Mouse (Mus musculus): ENCODE results near the gene Yipf7. TPM values are rescaled to one million over a fixed set of nuclear protein-coding genes. Genes with fewer than 3 reads are reported as not detected.

Yipf7 gene
- polyA plus RNA-seq, 1 experiment: 0.77 TPM

- H3K4me2 ChIP-seq (ENCODE audit: low read depth): no peak overlapping the region
- no peak overlapping the region for H3ac ChIP-seq (ENCODE audit: control insufficient read depth, insufficient read length)
- H3K27me3 ChIP-seq (ENCODE audit: control insufficient read depth, insufficient read depth, insufficient read length): no peaks in the 10 kb centered on the region
- no peak overlapping the region for H3K4me3 ChIP-seq
- H3K36me3 ChIP-seq (ENCODE audit: control insufficient read depth, insufficient read depth): no peaks in the 10 kb centered on the region
- H3K79me2 ChIP-seq (ENCODE audit: control insufficient read depth, insufficient read depth): no peaks in the 10 kb centered on the region
- TF ChIP-seq MYOD1 (IDR thresholded peaks at IDR 0.05; ENCODE audit: control insufficient read depth in 1 of 3, insufficient read length in 2 of 3, low read depth in 2 of 3) (no peak), POLR2AphosphoS2 (IDR thresholded peaks at IDR 0.05; ENCODE audit: insufficient read length, low read depth) (no peak), TCF3 (IDR thresholded peaks at IDR 0.05; ENCODE audit: insufficient read length, low read depth) (no peak), REST (IDR thresholded peaks at IDR 0.05; ENCODE audit: insufficient read depth, insufficient read length) (no peak), MAX (IDR thresholded peaks at IDR 0.05; ENCODE audit: low read depth) (no peak), POLR2A (IDR thresholded peaks at IDR 0.05; ENCODE audit: insufficient read length, low read depth) (no peak), CEBPB (IDR thresholded peaks at IDR 0.05; ENCODE audit: insufficient read depth, poor library complexity, severe bottlenecking) (no peak), MYOG (IDR thresholded peaks at IDR 0.05; ENCODE audit: control insufficient read depth in 1 of 3, insufficient read depth in 1 of 3, insufficient read length in 2 of 3, low read depth in 2 of 3) (no peak), E2F4 (IDR thresholded peaks at IDR 0.05; ENCODE audit: insufficient read depth) (no peak)
These were observed 30.8 kb downstream of the Yipf7 start for GRCm38 (mm10) chr5:69511631-69512030.

DNA sequence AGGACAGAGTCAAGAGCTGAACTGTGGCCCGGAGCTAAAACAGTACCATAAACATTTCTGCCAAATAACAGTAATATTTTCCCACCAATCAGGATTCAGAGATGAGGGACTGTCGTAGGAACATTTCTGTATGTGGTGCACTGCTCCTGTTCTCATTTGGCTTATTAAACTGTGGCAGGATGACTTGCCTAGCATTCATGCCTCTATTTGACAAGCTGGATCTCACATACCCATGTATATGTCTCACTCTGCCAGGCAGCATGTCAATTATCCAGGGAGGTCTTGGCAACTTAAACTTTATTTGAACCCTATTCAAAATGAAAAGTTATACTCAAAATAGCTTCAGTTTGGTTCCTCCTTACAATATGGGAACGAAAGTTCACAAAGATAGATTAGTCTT lies 35.4 kb downstream of the Yipf7 start:
- TF ChIP-seq POLR2A (IDR thresholded peaks at IDR 0.05; ENCODE audit: insufficient read length, low read depth) (no peak), MYOD1 (IDR thresholded peaks at IDR 0.05; ENCODE audit: control insufficient read depth in 1 of 3, insufficient read length in 2 of 3, low read depth in 2 of 3) (no peak), TCF3 (IDR thresholded peaks at IDR 0.05; ENCODE audit: insufficient read length, low read depth) (no peak), MYOG (IDR thresholded peaks at IDR 0.05; ENCODE audit: control insufficient read depth in 1 of 3, insufficient read depth in 1 of 3, insufficient read length in 2 of 3, low read depth in 2 of 3) (no peak), POLR2AphosphoS2 (IDR thresholded peaks at IDR 0.05; ENCODE audit: insufficient read length, low read depth) (no peak), CEBPB (IDR thresholded peaks at IDR 0.05; ENCODE audit: insufficient read depth, poor library complexity, severe bottlenecking) (no peak), E2F4 (IDR thresholded peaks at IDR 0.05; ENCODE audit: insufficient read depth) (no peak), SRF (IDR thresholded peaks at IDR 0.05; ENCODE audit: control insufficient read depth, insufficient read length, low read depth) (no peak), MAX (IDR thresholded peaks at IDR 0.05; ENCODE audit: low read depth) (no peak), USF1 (IDR thresholded peaks at IDR 0.05; ENCODE audit: low read depth) (no peak), TCF12 (IDR thresholded peaks at IDR 0.05; ENCODE audit: insufficient read depth, poor library complexity, severe bottlenecking) (no peak), REST (IDR thresholded peaks at IDR 0.05; ENCODE audit: insufficient read depth, insufficient read length) (no peak)
- Histone ChIP-seq H3K27me3 (ENCODE audit: control insufficient read depth, insufficient read depth, insufficient read length) (no peaks in the 10 kb centered on the region), H3K79me2 (ENCODE audit: control insufficient read depth, insufficient read depth) (no peaks in the 10 kb centered on the region), H3K4me2 (ENCODE audit: low read depth) (no peak overlapping the region), H3K36me3 (ENCODE audit: control insufficient read depth, insufficient read depth) (no peaks in the 10 kb centered on the region), H3ac (ENCODE audit: control insufficient read depth, insufficient read length) (no peak overlapping the region), H3K4me3 (no peak overlapping the region)

- H3K79me2 ChIP-seq (ENCODE audit: control insufficient read depth, insufficient read depth): no peaks in the 10 kb centered on the region
- no peak overlapping the region for H3ac ChIP-seq (ENCODE audit: control insufficient read depth, insufficient read length)
- TF ChIP-seq MYOG (IDR thresholded peaks at IDR 0.05; ENCODE audit: control insufficient read depth in 1 of 3, insufficient read depth in 1 of 3, insufficient read length in 2 of 3, low read depth in 2 of 3) (no peak), TCF3 (IDR thresholded peaks at IDR 0.05; ENCODE audit: insufficient read length, low read depth) (no peak), POLR2A (IDR thresholded peaks at IDR 0.05; ENCODE audit: insufficient read length, low read depth) (no peak), TCF12 (IDR thresholded peaks at IDR 0.05; ENCODE audit: insufficient read depth, poor library complexity, severe bottlenecking) (no peak)
- H3K4me3 ChIP-seq: no peak overlapping the region
- no peak overlapping the region for H3K4me2 ChIP-seq (ENCODE audit: low read depth)
- H3K36me3 ChIP-seq (ENCODE audit: control insufficient read depth, insufficient read depth): no peaks in the 10 kb centered on the region
- H3K27me3 ChIP-seq (ENCODE audit: control insufficient read depth, insufficient read depth, insufficient read length): no peaks in the 10 kb centered on the region
These were observed 53.4 kb downstream of the Yipf7 start for GRCm38 (mm10) chr5:69489046-69489445.

DNA sequence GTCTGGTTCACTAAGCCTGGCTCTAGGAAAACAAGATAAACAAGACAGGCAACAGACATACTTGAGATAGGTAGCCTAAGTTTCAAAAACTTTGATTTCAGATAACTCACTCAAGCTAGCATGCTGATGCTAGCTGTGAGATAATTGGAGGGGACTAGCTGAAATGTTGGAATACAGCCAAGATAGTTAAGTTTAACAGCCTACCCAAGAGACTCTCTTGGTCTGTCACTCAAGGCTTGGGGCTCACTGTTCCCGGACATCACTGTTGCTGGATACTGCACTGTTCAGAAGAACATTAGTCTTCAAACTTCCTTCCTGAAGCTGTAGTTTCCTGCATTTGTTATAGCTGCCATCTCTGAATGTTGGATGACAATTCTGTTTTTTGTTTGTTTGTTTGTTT lies 74.9 kb downstream of the Yipf7 start:
- Histone ChIP-seq H3K4me3 (no peak overlapping the region), H3K27me3 (ENCODE audit: control insufficient read depth, insufficient read depth, insufficient read length) (no peaks in the 10 kb centered on the region), H3K79me2 (ENCODE audit: control insufficient read depth, insufficient read depth) (no peaks in the 10 kb centered on the region), H3K4me2 (ENCODE audit: low read depth) (no peak overlapping the region), H3K36me3 (ENCODE audit: control insufficient read depth, insufficient read depth) (no peaks in the 10 kb centered on the region), H3ac (ENCODE audit: control insufficient read depth, insufficient read length) (no peak overlapping the region)
- TF ChIP-seq CEBPB (IDR thresholded peaks at IDR 0.05; ENCODE audit: insufficient read depth, poor library complexity, severe bottlenecking) (no peak), POLR2AphosphoS2 (IDR thresholded peaks at IDR 0.05; ENCODE audit: insufficient read length, low read depth) (no peak), E2F4 (IDR thresholded peaks at IDR 0.05; ENCODE audit: insufficient read depth) (no peak), MYOG (IDR thresholded peaks at IDR 0.05; ENCODE audit: control insufficient read depth in 1 of 3, insufficient read depth in 1 of 3, insufficient read length in 2 of 3, low read depth in 2 of 3) (no peak)

Other genes starting within 250 kb of the Yipf7 start
- gene Kctd8, start 201.0 kb downstream of the Yipf7 start, polyA plus RNA-seq (2012; fragmentation: generic; extraction: Trizol): not detected
- gene Guf1, start 14.3 kb upstream of the Yipf7 start, polyA plus RNA-seq (2012; fragmentation: generic; extraction: Trizol): 3.6 TPM
- 2.6 TPM for gene Gnpda2, start 49.7 kb upstream of the Yipf7 start, polyA plus RNA-seq (2012; fragmentation: generic; extraction: Trizol)